Mouse (Mus musculus): ENCODE data around the gene Trappc13.
"Not testable (repeated sequence)": the region's sequence is repeated elsewhere in the genome, so short reads cannot be mapped to it uniquely, and the experiment has no call there.

DNA sequence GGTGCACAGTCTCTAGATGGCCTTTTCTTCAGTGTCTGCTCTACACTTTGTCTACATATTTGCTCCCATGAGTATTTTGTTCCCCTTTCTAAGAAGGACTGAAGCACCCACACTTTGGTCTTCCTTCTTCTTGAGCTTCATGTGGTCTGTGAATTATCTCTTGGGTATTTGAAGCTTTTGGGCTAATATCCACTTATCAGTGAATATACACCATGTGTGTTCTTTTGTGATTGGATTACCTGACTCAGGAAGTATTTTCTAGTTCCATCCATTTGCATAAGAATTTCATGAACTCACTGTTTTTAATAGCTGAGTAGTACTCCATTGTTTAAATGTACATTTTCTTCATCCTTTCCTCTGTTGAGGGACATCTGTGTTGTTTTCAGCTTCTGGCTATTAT lies 17.6 kb upstream of the Trappc13 start:
- TF ChIP-seq CTCF, EP300 (IDR thresholded peaks at IDR 0.05): not testable (repeated sequence)

All from lung, postnatal 0 days (tissue).